Mouse (Mus musculus) cerebellum, adult 2 months (tissue): ENCODE data around the gene Izumo2. TPM values are rescaled to one million over a fixed set of nuclear protein-coding genes. Genes with fewer than 3 reads are reported as not detected.

Experiments
- DNase-seq, 2 experiments: peaks; one replicate each; pipeline ENCODE4 v3.0.0; 2021
- H3K27ac ChIP-seq: fragments of 200-500 bp; 2 replicates; pipeline ENCODE4 v1.5.1; 2012; ENCODE audit warnings: low read length, control low read depth, inconsistent platforms; ENCODE audit not compliant: insufficient read depth
- H3K27me3 ChIP-seq: fragments of 200-500 bp; 2 replicates; pipeline ENCODE4 v1.6.1; 2012; ENCODE audit warnings: inconsistent platforms, mild to moderate bottlenecking, low read length, moderate library complexity; ENCODE audit not compliant: control insufficient read depth, insufficient read depth
- H3K4me1 ChIP-seq: fragments of 200-500 bp; 2 replicates; pipeline ENCODE4 v1.6.1; 2011; ENCODE audit warnings: low read length; ENCODE audit not compliant: control insufficient read depth, insufficient read depth
- H3K4me3 ChIP-seq: fragments of 200-500 bp; replicated peaks from 2 replicates; pipeline ENCODE3; 2011; ENCODE audit warnings: mild to moderate bottlenecking, low read depth, low read length, control low read depth; ENCODE audit not compliant: insufficient read depth
- CTCF ChIP-seq: fragments of 200-500 bp; IDR thresholded peaks from 2 replicates; pipeline ENCODE4 v1.5.1; 2011; ENCODE audit warnings: low read depth, mild to moderate bottlenecking, control low read depth, low read length, moderate library complexity, borderline replicate concordance; ENCODE audit not compliant: insufficient read depth
- POLR2A ChIP-seq: fragments of 200-500 bp; IDR thresholded peaks from 2 replicates; pipeline ENCODE4 v1.6.1; 2011; ENCODE audit warnings: low read length, control low read depth, borderline replicate concordance; ENCODE audit not compliant: insufficient read depth
- WGBS: fragments of 180-500 bp; shearing (Covaris S2); methylation state at CpG from one replicate; pipeline ENCODE4 v1.1.7; 2018; 5-methylcytosine and 5-hydroxymethylcytosine counted together
- polyA plus RNA-seq: library from polyadenylated mRNA; depleted of rRNA; stranded (reverse); fragments of >200 nt; gene quantifications from 2 replicates; pipeline ENCODE4 v1.2.3, GENCODE M21; 2012; rRNA removed

Gene Izumo2
- not detected in 2 replicates for polyA plus RNA-seq

GRCm38 (mm10) chr7:44708574-44708973 is at the start of gene Izumo2:
Gene Izumo2, plus strand, starts transcription at chr7:44708742.
- TF ChIP-seq POLR2A, result no peak
- no peak for TF ChIP-seq CTCF
- Histone ChIP-seq H3K27ac (no peak within 1 kb of the TSS), H3K4me3 (no peak within 1 kb of the TSS), H3K27me3 (no peaks in the 10 kb centered on the region), H3K4me1 (no peaks in the 10 kb centered on the region)
- DNase-seq, result no peak
- WGBS, result 73% methylated on average over 14 of the region's 14 CpGs

GRCm38 (mm10) chr7:44661219-44661618 is 47.3 kb upstream of the Izumo2 start:
- TF ChIP-seq CTCF, result no peak
- TF ChIP-seq POLR2A, result no peak
- Histone ChIP-seq H3K27me3 (no peaks in the 10 kb centered on the region), H3K27ac (no peak overlapping the region), H3K4me3 (no peak overlapping the region), H3K4me1 (no peaks in the 10 kb centered on the region)
- WGBS, result 69% methylated on average over 5 of the region's 5 CpGs
- DNase-seq, result no peak

- H3K27ac ChIP-seq, result no peak overlapping the region
- no peak for DNase-seq
- 28% methylated on average over 8 of the region's 8 CpGs for WGBS
- TF ChIP-seq POLR2A (no peak), CTCF (no peak)
- H3K4me3 ChIP-seq, result no peak overlapping the region
- no peaks in the 10 kb centered on the region for H3K4me1 ChIP-seq
- H3K27me3 ChIP-seq, result no peaks in the 10 kb centered on the region
Measured at GRCm38 (mm10) chr7:44662168-44662567, 46.4 kb upstream of the Izumo2 start.

- H3K27me3 ChIP-seq, result no peaks in the 10 kb centered on the region
- no peak overlapping the region for H3K27ac ChIP-seq
- WGBS, result 30% methylated on average over 3 of the region's 3 CpGs
- TF ChIP-seq CTCF (no peak), POLR2A (no peak)
- DNase-seq, result no peak
- H3K4me1 ChIP-seq, result no peaks in the 10 kb centered on the region
- no peak overlapping the region for H3K4me3 ChIP-seq
Measured at GRCm38 (mm10) chr7:44662569-44662968, 46.0 kb upstream of the Izumo2 start.

GRCm38 (mm10) chr7:44663546-44663945 is 45.0 kb upstream of the Izumo2 start:
- WGBS, result 63% methylated on average over 5 of the region's 5 CpGs
- no peak overlapping the region for H3K4me3 ChIP-seq
- DNase-seq, result no peak

GRCm38 (mm10) chr7:44664731-44665130 is 43.8 kb upstream of the Izumo2 start:
- Histone ChIP-seq H3K4me3 (no peak overlapping the region), H3K4me1 (no peaks in the 10 kb centered on the region), H3K27me3 (no peaks in the 10 kb centered on the region), H3K27ac (no peak overlapping the region)
- WGBS, result 48% methylated on average over 11 of the region's 11 CpGs
- no peak for DNase-seq
- TF ChIP-seq POLR2A, result no peak
- TF ChIP-seq CTCF, result no peak

More at GRCm38 (mm10) chr7:44663546-44663945, 45.0 kb upstream of the Izumo2 start:
- no peak overlapping the region for H3K27ac ChIP-seq
- no peak for TF ChIP-seq CTCF
- no peak for TF ChIP-seq POLR2A
- no peaks in the 10 kb centered on the region for H3K4me1 ChIP-seq
- H3K27me3 ChIP-seq, result no peaks in the 10 kb centered on the region

GRCm38 (mm10) chr7:44666462-44666861 is 42.1 kb upstream of the Izumo2 start:
- no peak overlapping the region for H3K27ac ChIP-seq
- 86% methylated on average over 2 of the region's 2 CpGs for WGBS
- no peak for DNase-seq

GRCm38 (mm10) chr7:44667996-44668738 is 40.4 kb upstream of the Izumo2 start:
- DNase-seq, result no peak
- Histone ChIP-seq H3K4me3 (no peak overlapping the region), H3K27ac (no peak overlapping the region), H3K27me3 (no peaks in the 10 kb centered on the region), H3K4me1 (peaks cover 5% of the 10 kb centered on the region; the same call in 1 of the 2 replicates)
- TF ChIP-seq POLR2A, result no peak
- no peak for TF ChIP-seq CTCF
- WGBS, result 71% methylated on average over 13 of the region's 13 CpGs

More at GRCm38 (mm10) chr7:44666462-44666861, 42.1 kb upstream of the Izumo2 start:
- TF ChIP-seq POLR2A (no peak), CTCF (0 out of 2 replicates have a peak, but pooled peaks have one; percentile 18)
- Histone ChIP-seq H3K4me1 (peaks cover 4% of the 10 kb centered on the region; the same call in 1 of the 2 replicates), H3K27me3 (no peaks in the 10 kb centered on the region), H3K4me3 (no peak overlapping the region)
